Mouse (Mus musculus) cerebellum, adult 2 months (tissue): Measurements from ENCODE around the gene Il10rb.

ENCODE experiments used
- CTCF ChIP-seq: fragments of 200-500 bp; IDR thresholded peaks from 2 replicates; pipeline ENCODE4 v1.5.1; 2011; ENCODE audit warnings: low read depth, mild to moderate bottlenecking, control low read depth, low read length, moderate library complexity, borderline replicate concordance; ENCODE audit not compliant: insufficient read depth
- POLR2A ChIP-seq: fragments of 200-500 bp; IDR thresholded peaks from 2 replicates; pipeline ENCODE4 v1.6.1; 2011; ENCODE audit warnings: low read length, control low read depth, borderline replicate concordance; ENCODE audit not compliant: insufficient read depth

DNA sequence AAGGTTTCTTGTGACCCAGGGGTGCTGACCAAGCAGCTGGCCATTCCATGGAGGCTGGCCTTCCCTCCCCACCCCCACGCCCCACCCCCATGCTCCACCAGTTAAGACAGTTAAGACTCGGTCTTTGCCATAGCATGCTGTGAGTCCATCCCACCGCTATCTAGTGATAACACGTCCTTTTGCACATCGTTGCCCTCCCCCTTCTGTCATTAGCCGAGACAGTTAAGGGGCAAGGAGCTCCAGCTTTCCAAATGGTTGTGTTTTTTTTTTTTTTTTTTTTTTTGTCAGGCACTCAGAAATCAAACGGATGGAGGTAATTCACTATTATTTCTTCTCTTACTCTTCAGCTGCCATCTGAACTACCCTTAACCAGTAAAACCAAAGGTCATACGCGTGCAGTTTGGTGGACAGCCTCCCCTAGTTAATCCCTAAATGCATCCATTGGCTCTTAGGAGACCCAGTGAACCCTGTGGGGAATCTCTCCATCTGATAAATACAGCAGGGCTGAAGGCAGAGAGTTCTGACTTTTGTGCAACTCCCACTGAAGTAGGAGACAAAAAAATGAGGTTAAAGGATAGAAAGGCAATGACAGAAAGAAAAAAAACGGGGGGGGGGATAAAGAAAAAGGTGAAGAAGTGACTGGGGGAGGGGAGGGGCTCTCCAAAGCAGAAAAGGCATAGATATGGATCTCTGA, 9.0 kb upstream of the Il10rb start:
- TF ChIP-seq POLR2A, result no peak
- TF ChIP-seq CTCF, result no peak
